Mouse (Mus musculus) inflammation-experienced regulatory T-cells, adult 6 months (primary cell): ENCODE data around the gene Eftud2. TPM values are rescaled to one million over a fixed set of nuclear protein-coding genes. Genes with fewer than 3 reads are reported as not detected.

Experiments used
- ATAC-seq: one replicate; pipeline ENCODE4 v1.8.0; 2017
- polyA plus RNA-seq, 3 experiments: library from polyadenylated mRNA; unstranded; fragments of 100-300 nt; shearing (Covaris generic); gene quantifications; one replicate each; pipeline ENCODE4 v1.2.1; 2017

Eftud2 gene
- 100 to 1,000 TPM; 111 to 148 (median 126) TPM for polyA plus RNA-seq

GRCm38 (mm10) chr11:102880585-102881313, at the start of gene Eftud2, which contains the start of gene Ccdc103:
TSS of gene Eftud2 (minus strand) at chr11:102880985.
TSS of gene Ccdc103 (plus strand) at chr11:102881204.
- ATAC-seq = peak; percentile 89

GRCm38 (mm10) chr11:102925351-102925717, 44.5 kb upstream of the Eftud2 start:
- peak; percentile 57 for ATAC-seq

GRCm38 (mm10) chr11:102924557-102925350, 44.0 kb upstream of the Eftud2 start, which contains the start of gene Kif18b:
TSS of gene Kif18b (minus strand) at chr11:102925124.
- peak; percentile 96 for ATAC-seq

- ATAC-seq = no peak
These were observed 40.7 kb upstream of the Eftud2 start for GRCm38 (mm10) chr11:102921491-102921890.

GRCm38 (mm10) chr11:102918077-102918476, 37.3 kb upstream of the Eftud2 start:
- no peak for ATAC-seq

GRCm38 (mm10) chr11:102915380-102915779, 34.6 kb upstream of the Eftud2 start:
- ATAC-seq = no peak

GRCm38 (mm10) chr11:102911376-102911775, 30.6 kb upstream of the Eftud2 start:
- ATAC-seq = no peak

GRCm38 (mm10) chr11:102903654-102904053, 22.9 kb upstream of the Eftud2 start:
- no peak for ATAC-seq

- no peak for ATAC-seq
These were observed 21.3 kb upstream of the Eftud2 start for GRCm38 (mm10) chr11:102902107-102902506.

GRCm38 (mm10) chr11:102901199-102901598, 20.4 kb upstream of the Eftud2 start:
- no peak for ATAC-seq

GRCm38 (mm10) chr11:102900763-102901162, 20.0 kb upstream of the Eftud2 start, which contains the start of gene Gfap:
TSS of gene Gfap (minus strand) at chr11:102900912.
- no peak for ATAC-seq

GRCm38 (mm10) chr11:102898408-102898807, 17.6 kb upstream of the Eftud2 start:
- ATAC-seq = no peak

GRCm38 (mm10) chr11:102896641-102897040, 15.9 kb upstream of the Eftud2 start:
- no peak for ATAC-seq

GRCm38 (mm10) chr11:102895779-102896178, 15.0 kb upstream of the Eftud2 start:
- ATAC-seq = no peak

- no peak for ATAC-seq
These were observed 13.9 kb upstream of the Eftud2 start for GRCm38 (mm10) chr11:102894716-102895115.

- ATAC-seq = peak; percentile 56
These were observed 12.3 kb upstream of the Eftud2 start for GRCm38 (mm10) chr11:102893015-102893651.

- no peak for ATAC-seq
These were observed 9.3 kb upstream of the Eftud2 start for GRCm38 (mm10) chr11:102890096-102890495.

- ATAC-seq = no peak
These were observed 7.3 kb upstream of the Eftud2 start for GRCm38 (mm10) chr11:102888135-102888534.

GRCm38 (mm10) chr11:102887433-102887832, 6.6 kb upstream of the Eftud2 start:
- no peak for ATAC-seq

GRCm38 (mm10) chr11:102884616-102885219, 3.9 kb upstream of the Eftud2 start, which contains the start of gene Fam187a:
TSS of gene Fam187a (plus strand) at chr11:102885169.
- ATAC-seq = no peak

- ATAC-seq = peak; percentile 39
These were observed 771 bp upstream of the Eftud2 start for GRCm38 (mm10) chr11:102881314-102882198.
